8 mouse cellular contexts compared by ENCODE assay signal in the genomic region with DNA sequence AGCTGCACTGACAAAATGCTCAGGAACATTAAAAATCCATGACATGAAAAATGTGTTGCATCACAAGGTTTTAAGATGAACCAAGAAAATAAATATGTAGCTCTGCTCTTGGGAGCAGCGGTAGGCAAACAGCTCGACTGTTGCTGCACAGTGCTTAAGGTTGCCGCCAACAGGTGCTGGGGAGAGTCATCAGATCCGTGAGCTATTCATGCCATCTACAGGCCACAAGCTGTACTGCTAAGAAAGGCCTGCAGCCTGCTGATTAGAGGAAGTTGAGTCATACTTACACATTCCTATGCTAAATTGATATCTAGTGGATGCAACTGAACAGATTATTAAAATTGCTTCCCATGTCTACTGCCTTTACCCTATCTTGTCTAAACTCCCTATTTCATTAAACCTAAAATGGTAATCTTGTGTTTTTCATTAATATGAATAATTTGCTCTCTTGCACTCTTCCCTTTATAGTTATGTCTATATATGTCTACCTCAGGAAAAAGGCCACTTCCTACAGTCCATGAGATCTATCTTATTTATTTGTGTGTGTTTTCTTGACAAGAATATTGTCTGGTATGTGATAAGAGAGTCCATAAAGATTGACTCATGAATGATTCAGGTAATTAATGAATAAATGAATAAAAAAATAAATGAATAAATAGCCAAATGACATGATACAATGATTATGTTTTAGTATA.
A peak's percentile ranks its signal among the peaks of the same experiment; 100 is the strongest.
DNase-seq lines count a peak whose midpoint lies in the region; ATAC-seq and TF ChIP-seq lines count a peak whose summit lies in the region.

No protein-coding gene starts in this region.

- no peak overlapping the region for H3K4me3 ChIP-seq in forebrain, embryonic 16.5 days (replicated peaks; ENCODE audit: low read length)
- H3K4me3 ChIP-seq in small intestine, adult 2 months (ENCODE audit: low read depth, low read length): no peak overlapping the region

- H3K9me3 ChIP-seq in forebrain, embryonic 16.5 days (ENCODE audit: control insufficient read depth, low read length): no peaks in the 10 kb centered on the region

- no peaks in the 10 kb centered on the region for H3K4me1 ChIP-seq in forebrain, embryonic 16.5 days (replicated peaks; ENCODE audit: control insufficient read depth, insufficient read depth, low read length)
- no peaks in the 10 kb centered on the region for H3K4me1 ChIP-seq in small intestine, adult 2 months (ENCODE audit: control insufficient read depth, insufficient read depth, insufficient read length, low read length)

- peak; percentile 37; the same call in 1 of the 2 replicates for TF ChIP-seq CTCF in small intestine, adult 2 months (IDR thresholded peaks at IDR 0.05; ENCODE audit: extremely low read depth, insufficient read length, insufficient replicate concordance, low read depth, low read length)

- ATAC-seq in cerebellum, adult (ENCODE audit: insufficient number of reproducible peaks, low FRiP score, low TSS enrichment): peak; percentile 87; the same call in 1 of the 2 replicates
- peak; percentile 100 for ATAC-seq in forebrain, embryonic 16.5 days
- ATAC-seq in megakaryocyte-erythroid progenitor cell, adult 5-6 weeks (replicated peaks; ENCODE audit: low FRiP score, low TSS enrichment, poor library complexity, severe bottlenecking): peak; percentile 98

- 0% methylated on average over 4 of the region's 4 CpGs for WGBS in forebrain, embryonic 16.5 days
- 4% methylated on average over 4 of the region's 4 CpGs for WGBS in small intestine, adult 2 months

- H3K36me3 ChIP-seq in forebrain, embryonic 16.5 days (ENCODE audit: control insufficient read depth, insufficient read depth): no peaks in the 10 kb centered on the region
- H3K36me3 ChIP-seq in small intestine, adult 2 months (ENCODE audit: control insufficient read depth, insufficient read depth, low read length): no peaks in the 10 kb centered on the region

- TF ChIP-seq POLR2A in small intestine, adult 2 months (IDR thresholded peaks at IDR 0.05; ENCODE audit: low read depth, low read length): no peak

- H3K27ac ChIP-seq in forebrain, embryonic 16.5 days (ENCODE audit: low read length): no peak overlapping the region
- no peak overlapping the region for H3K27ac ChIP-seq in small intestine, adult 2 months (ENCODE audit: insufficient read depth, low read depth, low read length)

- H3K4me2 ChIP-seq in forebrain, embryonic 16.5 days (ENCODE audit: low read length): no peak overlapping the region

- peak; percentile 5 for DNase-seq in gastrocnemius, adult 18-20 months (ENCODE audit: low spot score)
- DNase-seq in gastrocnemius, adult 8-10 months (ENCODE audit: low spot score in 2 of 2): no peak
- DNase-seq in induced T-regulatory cell, adult 2 months (ENCODE audit: low read depth): peak; percentile 13
- peak; percentile 75 to 77 for DNase-seq in left cerebral cortex, adult 18-20 months (ENCODE audit: low spot score in 2 of 2)

- no peak overlapping the region for H3K9ac ChIP-seq in forebrain, embryonic 16.5 days (replicated peaks; ENCODE audit: low read depth, low read length)

- no peaks in the 10 kb centered on the region for H3K27me3 ChIP-seq in forebrain, embryonic 16.5 days (replicated peaks; ENCODE audit: control insufficient read depth, insufficient read depth, low read length)
- H3K27me3 ChIP-seq in small intestine, adult 2 months (ENCODE audit: control insufficient read depth, insufficient read depth, low read length): no peaks in the 10 kb centered on the region

Comparison
In these comparisons a context has a peak if more than half of its experiments do, and no peak if none do; other contexts are left out.
1. DNase-seq: peak in gastrocnemius, adult 18-20 months (single experiment), induced T-regulatory cell, adult 2 months (single experiment) and left cerebral cortex, adult 18-20 months (2 of 2); none in gastrocnemius, adult 8-10 months (0 of 2).
2. Peak in every context shown above with its lines, with median percentiles within 50 percentile points of each other: ATAC-seq.